Mouse (Mus musculus): ENCODE measurements around the gene Tmeff1.
"Not testable (repeated sequence)": the region's sequence is repeated elsewhere in the genome, so short reads cannot be mapped to it uniquely, and the experiment has no call there.

Gene Tmeff1

DNA sequence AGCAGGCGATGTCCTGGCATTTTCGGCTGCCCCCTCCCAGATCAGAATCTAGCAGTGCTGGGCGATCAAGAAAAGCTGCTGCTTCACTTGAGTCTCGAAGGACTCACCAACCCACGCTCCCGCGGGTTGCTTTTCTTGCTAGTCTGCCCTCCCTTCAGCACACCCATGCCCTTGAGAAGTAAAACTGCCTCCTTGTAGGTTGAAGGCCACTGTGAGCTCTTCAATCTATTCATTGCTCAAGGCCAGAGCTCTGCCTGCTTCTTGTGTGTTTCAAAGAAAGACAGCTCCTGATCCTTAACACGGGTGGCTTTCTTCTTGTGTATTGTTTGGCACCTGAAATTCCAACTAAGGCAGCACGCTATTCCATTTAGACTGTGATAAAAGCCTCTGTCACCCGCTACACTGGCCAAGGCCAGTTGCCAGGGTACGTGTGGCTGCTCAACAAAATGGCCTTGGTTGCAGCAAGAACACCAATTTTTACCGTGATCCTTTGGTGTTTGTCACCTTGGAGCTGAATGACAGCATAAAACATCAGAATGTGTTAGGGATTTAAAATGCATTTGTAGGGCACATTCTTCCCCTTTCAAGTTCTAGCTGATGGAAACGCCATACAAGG lies 91.7 kb downstream of the Tmeff1 start:
- in situ Hi-C loops (cut with MboI, MseI): no loop called here

DNA sequence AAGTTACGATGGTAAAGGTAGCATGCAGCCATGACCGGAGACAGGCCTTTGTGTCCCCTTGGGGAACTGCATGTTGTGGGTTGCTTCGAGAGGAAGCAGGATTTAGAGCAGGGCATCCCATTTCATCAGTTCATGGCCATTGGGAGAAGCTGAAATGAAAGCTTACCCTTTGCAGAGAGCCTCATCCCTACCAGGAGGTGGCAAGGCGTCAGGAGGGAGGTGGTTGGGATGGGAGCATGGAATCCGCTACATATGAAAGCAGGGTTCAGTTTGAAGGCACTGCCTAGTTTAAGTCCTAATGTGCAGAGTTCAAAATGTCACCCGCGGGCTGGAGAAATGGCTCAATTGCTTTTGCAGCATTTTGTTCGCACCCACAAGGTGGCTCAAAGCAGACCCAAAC lies 92.3 kb downstream of the Tmeff1 start:
- in situ Hi-C loops (cut with MboI, MseI): no loop called here

DNA sequence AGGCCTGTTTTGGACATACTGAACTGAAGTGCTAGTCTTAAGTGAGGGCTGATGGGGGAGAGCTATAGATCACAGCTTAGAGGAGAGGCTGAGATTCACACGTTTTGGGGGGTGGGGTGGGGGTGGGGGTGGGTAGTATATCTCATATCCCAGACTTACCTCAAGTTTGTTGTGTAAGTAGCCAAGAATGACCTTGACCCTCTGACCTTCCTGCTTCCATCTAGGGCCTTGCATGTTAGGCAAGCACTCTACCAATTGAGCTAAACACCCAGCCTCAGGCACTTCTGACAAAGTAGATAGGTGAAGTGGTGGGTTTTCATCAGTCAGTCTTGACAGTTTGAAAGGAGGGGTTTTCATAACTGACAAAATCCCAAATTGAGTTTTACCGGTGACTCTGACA lies 92.8 kb downstream of the Tmeff1 start:
- in situ Hi-C loops (cut with MboI, MseI): no loop called here

DNA sequence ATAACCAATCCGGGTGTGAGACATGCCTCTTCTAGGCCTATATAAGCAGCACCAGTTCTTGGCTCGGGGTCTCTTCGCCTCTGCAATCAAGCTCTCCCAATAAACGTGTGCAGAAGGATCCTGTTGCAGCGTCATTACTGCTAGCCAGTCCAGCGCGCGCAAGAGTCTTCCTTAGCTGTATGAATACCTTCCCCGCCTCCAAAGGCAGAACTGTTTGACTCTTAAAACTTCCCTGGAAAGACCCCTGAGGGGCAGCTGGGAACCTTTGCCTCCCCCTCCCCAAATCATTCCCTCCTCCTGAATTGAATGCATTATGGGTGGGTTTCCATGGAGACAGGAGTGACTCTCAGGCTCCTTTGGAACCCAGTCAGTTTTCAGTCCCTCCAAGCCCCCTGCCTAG lies 93.8 kb downstream of the Tmeff1 start:
- in situ Hi-C loops (cut with MboI, MseI): no loop called here

DNA sequence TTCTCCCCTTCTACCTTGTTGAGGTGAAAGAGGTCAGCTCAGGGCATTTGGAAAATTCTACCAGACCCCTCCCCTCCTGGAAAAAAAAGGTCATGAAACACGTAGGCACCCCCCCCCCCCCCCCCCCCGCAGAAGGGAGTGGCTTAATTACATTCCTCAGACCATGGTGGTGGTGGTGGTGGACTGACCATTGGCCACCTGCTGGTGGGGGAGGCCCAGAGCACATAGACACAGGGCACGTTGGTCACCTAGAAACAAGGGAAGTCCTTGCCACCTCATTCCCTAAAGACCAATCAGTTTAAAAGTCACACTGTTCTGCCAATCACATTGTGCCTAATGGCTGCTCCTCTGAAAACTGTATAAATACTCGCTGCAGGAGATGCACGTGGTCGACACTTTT lies 94.8 kb downstream of the Tmeff1 start:
- in situ Hi-C loops (cut with MboI, MseI): not testable (repeated sequence)

DNA sequence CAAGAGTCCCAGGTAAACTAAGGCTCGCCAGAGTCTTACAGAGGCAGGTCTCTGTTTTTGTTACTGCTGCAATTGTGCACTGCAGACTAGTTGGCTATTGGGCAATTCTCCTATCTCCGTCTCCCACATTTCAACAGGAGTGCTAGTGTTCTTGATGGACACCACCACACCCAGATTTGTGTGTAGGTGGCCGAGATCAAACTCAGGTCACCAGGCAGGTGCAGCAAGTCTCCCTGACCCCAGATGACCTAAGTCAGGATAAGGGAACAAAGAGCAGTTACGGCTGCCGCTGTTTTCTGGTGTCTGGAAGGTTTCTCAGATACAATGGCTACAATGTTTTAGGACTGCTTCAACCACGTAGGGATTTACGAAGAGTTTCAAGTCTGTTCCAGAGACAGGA lies 95.2 kb downstream of the Tmeff1 start:
- in situ Hi-C loops (cut with MboI, MseI): no loop called here

DNA sequence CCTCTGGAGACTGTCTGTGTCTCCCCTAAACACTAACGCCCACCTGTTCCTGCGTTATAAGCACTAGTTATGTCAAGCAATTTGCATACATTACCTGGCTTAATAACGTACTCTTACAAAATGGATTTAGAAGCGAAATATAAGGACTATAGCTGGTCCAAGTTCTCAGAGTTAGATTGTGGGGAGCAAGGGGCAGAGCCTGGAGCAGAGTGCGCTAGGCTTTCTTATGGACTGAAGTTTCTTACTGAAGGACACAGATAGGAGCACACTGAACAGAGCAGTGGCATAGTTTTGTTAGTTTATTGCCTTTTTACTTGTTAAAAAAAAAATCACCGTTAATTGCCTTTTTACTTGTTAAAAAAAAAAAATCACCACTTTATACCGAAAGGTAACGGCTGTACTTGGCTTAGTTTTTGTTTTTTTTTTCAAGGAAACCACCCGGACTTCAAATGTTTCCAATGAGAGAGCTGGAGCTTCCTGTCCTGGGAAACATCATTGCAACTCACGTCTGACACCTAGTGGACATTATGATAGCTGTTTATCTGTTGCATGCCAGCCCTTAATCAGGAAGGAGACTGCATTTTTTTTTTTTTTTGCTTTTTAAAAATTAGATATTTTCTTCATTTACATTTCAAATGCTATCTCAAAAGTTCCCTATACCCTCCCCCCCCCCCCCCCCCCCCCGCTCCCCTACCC lies 95.8 kb downstream of the Tmeff1 start:
- in situ Hi-C loops (cut with MboI, MseI): no loop called here

DNA sequence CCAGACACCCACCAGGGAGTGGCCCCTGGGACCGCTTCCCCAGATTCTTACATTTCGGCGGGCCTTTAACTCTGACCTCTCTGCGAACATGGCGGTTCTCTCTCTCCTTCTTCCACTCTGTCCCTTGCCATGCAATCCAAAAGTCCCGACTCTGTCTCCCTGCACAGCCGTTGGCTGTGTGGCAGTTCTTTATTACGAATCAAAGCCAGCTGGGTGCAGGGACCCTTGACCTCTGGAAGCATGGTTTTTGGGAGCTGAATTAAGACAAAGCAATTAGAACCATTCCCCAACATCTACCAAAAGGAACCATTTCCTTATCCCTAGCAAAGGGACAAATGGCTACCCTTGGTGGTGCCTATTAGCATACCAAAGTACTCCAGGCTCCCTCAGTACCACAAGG lies 98.2 kb downstream of the Tmeff1 start:
- in situ Hi-C loops (cut with MboI, MseI): no loop called here

DNA sequence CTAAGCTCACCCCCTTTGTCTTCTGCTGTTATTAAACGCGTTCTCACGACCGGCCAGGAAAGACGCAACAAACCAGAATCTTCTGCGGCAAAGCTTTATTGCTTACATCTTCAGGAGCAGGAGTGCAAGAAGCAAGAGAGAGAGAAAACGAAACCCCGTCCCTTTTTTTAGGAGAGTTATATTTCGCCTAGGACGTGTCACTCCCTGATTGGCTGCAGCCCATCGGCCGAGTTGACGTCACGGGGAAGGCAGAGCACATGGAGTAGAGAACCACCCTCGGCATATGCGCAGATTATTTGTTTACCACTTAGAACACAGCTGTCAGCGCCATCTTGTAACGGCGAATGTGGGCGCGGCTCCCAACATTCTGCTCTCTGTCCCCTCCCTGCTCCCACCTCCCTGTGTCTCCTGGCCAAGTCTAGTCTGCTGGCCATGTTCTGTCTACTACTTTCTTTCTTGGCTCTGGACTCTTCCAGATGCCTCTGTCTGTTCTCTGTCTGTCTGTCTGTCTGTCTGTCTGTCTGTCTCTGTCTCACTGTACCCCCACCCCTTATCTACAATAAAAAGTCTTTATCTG lies 98.7 kb downstream of the Tmeff1 start:
- in situ Hi-C loops (cut with MboI, MseI): not testable (repeated sequence)

DNA sequence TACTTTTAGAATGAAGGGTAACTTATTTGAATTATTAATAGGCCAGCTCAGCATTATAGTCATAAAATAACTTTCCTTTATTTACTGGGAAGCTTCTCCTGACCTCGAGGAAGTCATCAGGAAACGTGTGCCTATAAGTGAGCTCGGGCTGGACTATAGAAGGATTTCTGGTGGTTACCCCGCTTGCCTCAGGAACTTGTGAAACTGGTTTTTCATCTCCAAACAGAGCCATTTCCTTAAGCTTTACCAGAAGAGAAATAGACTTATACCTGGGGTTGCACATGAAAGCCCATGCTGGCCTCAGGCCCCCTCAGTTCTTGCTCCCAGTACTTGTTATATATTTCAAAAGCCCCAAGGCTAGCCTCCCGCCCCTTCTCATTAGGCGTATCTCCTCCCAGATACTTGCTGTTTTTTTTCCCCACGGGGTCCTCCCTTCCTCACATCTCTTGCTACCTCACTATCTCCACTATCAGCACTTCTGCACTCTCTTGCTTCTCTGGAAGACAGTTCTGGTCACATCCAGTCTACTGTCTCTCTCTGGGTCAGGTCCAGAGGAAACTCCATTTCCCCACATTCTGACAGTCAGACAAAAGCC lies 99.7 kb downstream of the Tmeff1 start:
- in situ Hi-C loops (cut with MboI, MseI): no loop called here

DNA sequence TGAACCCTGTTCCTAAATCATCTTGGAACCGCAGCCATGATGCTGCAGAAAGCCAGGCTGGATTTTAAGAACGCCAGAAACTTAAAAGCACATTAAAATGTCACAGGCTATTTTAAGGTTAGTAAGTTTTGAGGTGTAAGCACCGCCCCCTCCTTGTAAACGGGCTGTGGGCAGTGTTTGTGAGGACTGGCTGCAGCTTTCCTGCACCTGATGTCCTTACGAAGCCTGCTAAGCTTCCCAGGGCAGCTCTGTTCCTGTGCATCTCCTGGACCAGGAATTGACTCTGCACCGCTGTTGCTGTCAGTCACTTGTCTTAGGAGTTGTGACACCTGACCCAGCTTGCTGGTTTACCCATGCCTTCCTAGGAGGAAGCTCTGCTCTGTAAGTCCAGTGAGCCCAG lies 103.2 kb downstream of the Tmeff1 start:
- in situ Hi-C loops (cut with MboI, MseI): no loop called here

DNA sequence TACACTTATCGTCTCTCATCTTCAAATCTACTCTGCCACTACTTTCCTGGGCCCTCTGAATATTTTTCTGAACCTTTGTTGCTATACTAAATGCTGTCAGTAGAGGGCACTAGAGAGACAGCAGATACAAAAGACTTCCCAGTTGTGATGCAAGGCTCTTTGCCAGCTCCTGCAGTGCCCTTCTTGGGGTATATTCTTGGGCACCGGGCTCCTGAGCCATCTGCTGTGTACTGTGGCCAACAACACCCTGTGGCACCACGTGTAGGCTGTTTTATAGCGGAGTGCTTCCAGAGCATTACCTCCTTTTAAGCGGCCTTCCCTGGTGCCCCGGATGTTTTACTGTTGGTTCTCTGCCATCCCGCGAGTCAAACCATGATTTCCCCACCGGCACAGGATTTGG lies 105.7 kb downstream of the Tmeff1 start:
- in situ Hi-C loops (cut with MboI, MseI): no loop called here

DNA sequence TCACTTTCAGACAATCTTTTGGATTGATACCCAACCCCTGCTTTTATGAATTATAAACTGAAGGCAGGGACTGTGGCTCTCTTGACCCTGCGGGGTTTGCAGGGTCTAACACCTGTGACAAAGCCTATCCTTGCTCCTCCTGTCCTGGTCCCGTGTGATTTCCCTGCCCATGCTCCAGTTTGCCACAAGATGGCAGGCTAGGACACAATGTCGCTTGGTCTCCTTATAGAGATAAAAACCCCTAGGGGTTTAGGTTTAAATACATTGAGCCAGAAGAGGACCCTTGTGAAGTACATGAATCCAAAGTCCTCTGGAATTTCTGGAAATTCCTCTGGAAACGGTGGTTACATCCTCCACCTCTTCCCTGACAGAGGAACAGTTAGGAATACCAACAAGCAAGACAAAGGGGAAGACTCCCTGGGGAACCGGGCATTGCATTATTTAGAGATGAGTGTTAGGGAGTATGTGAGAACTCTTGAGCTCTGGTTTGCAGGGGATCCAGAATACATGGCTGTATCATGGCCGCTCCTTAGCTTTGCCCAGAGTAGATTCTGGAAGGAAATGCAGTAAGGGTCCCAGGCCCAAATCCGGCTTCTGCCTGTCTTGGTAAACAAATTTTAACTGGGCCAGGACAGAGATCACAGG lies 106.9 kb downstream of the Tmeff1 start:
- in situ Hi-C loops (cut with MboI, MseI): no loop called here

DNA sequence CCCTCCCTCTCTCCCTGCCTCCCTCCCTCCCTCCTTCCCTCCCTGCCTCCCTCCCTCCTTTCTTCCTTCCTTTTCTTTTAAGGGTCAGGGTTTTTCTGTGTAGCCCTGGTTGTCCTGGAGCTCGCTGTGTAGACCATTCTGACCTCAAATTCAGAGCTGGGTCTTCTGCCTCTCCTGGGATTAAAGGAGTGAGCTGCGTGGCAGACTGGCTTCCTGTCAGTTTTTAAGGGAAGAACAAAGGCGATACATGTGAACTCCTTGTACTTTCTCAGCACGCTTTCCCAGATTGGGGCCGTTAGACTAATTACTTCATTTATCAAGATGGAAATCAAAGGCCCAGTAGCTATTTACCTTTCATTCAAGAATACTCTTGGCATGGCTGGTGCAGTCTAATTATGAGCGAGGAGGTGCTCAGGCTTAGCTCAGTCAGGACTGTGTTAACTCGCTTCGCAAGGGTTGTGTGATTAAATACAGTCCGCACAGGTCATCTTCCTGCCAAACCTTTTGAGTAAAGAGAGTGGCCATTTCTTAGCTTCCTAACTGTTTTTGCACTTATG lies 107.8 kb downstream of the Tmeff1 start:
- in situ Hi-C loops (cut with MboI, MseI): no loop called here

DNA sequence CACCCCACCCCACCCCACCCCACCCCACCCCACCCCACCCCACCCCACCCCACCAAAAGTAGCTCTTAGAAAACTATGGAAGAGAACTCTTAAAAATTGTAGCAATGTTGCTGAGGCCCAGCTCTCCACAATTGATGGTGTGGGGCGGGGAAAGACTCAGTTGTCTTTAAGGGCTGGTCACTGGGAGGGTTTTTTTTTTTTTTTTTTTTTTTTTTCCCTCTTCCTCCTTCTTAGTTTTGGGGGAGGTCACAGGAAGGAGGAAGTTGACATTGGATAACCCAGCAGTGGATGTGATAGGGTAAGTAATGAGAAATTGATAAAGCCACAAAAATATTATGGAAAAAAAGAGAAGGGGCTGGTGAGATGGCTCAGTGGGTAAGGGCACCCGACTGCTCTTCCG lies 111.7 kb downstream of the Tmeff1 start:
- in situ Hi-C loops (cut with MboI, MseI): no loop called here

DNA sequence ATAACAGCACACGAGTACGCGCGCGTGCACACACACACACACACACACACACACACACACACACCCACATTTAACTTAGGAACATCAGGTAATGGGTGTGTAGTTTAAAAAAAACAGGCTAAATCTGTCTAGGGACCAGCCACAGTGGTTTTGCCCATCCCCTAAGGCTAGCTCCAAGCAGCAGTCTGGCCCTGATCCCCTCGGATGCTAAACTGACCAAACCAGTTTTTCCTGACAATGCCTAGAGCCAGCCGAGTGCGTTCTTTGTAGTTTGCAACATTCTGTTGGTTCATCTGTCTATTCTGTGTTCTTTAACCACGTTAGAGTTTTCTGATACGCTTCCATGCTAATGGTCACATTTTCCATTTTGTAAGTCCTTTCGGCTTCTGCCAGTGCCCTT lies 112.3 kb downstream of the Tmeff1 start:
- in situ Hi-C loops (cut with MboI, MseI): no loop called here
